Mouse (Mus musculus) forebrain, embryonic 13.5 days (tissue): ENCODE measurements around the gene Zfp385c. TPM values are rescaled to one million over a fixed set of nuclear protein-coding genes. Genes with fewer than 3 reads are reported as not detected.
"Not testable (repeated sequence)": the region's sequence is repeated elsewhere in the genome, so short reads cannot be mapped to it uniquely, and the experiment has no call there.

Experiments
- ATAC-seq: fragments of 200-750 bp; cut with Nextera tagmentation; 2 replicates; pipeline ENCODE4 v1.8.0; 2017
- H3K27ac ChIP-seq: fragments of 300-500 bp; sonication (generic); 2 replicates; pipeline ENCODE4 v1.5.1; 2015; ENCODE audit warnings: inconsistent platforms, mild to moderate bottlenecking, moderate library complexity
- H3K27me3 ChIP-seq: fragments of 300-500 bp; sonication (generic); 2 replicates; pipeline ENCODE4 v1.6.1; 2015; ENCODE audit warnings: mild to moderate bottlenecking, inconsistent platforms
- H3K36me3 ChIP-seq: fragments of 300-500 bp; sonication (generic); 2 replicates; pipeline ENCODE4 v1.6.1; 2015; ENCODE audit warnings: mild to moderate bottlenecking, inconsistent platforms; ENCODE audit not compliant: poor library complexity, severe bottlenecking
- H3K4me1 ChIP-seq: fragments of 300-500 bp; sonication (generic); 2 replicates; pipeline ENCODE4 v1.6.1; 2015; ENCODE audit warnings: inconsistent platforms
- H3K4me2 ChIP-seq: fragments of 300-500 bp; sonication (generic); 2 replicates; pipeline ENCODE4 v1.6.1; 2015; ENCODE audit warnings: inconsistent platforms, mild to moderate bottlenecking, moderate library complexity
- H3K4me3 ChIP-seq: fragments of 300-500 bp; sonication (generic); 2 replicates; pipeline ENCODE4 v1.5.1; 2015; ENCODE audit warnings: mild to moderate bottlenecking, inconsistent platforms
- H3K9ac ChIP-seq: fragments of 300-500 bp; sonication (generic); 2 replicates; pipeline ENCODE4 v1.6.1; 2015; ENCODE audit warnings: mild to moderate bottlenecking, inconsistent platforms
- H3K9me3 ChIP-seq: fragments of 300-500 bp; sonication (generic); replicated peaks from 2 replicates; pipeline ENCODE4 v1.6.1; 2016; ENCODE audit warnings: inconsistent platforms
- whole genome bisulfite sequencing: fragments of 180-500 bp; shearing (Covaris S2); methylation state at CpG from one replicate; pipeline ENCODE4 v1.1.7; 2015; 5-methylcytosine and 5-hydroxymethylcytosine counted together
- polyA plus RNA-seq: library from polyadenylated mRNA; unstranded; fragments of >200 nt; fragmentation: Nextera tagmentation; extraction: Ambion mirVana; gene quantifications from 2 replicates; pipeline ENCODE4 v1.2.1, GENCODE M21; 2015

Zfp385c gene
- polyA plus RNA-seq, 1 experiment from 2014 or later, result 0.48 TPM

GRCm38 (mm10) chr11:100682526-100682925 lies 9.7 kb downstream of the Zfp385c start:
- no peaks in the 10 kb centered on the region for H3K27me3 ChIP-seq
- H3K27ac ChIP-seq, result no peak overlapping the region
- no peak overlapping the region for H3K4me3 ChIP-seq
- no peak for ATAC-seq
- H3K36me3 ChIP-seq, result no peaks in the 10 kb centered on the region
- no peaks in the 10 kb centered on the region for H3K4me1 ChIP-seq
- H3K9me3 ChIP-seq, result no peaks in the 10 kb centered on the region
- no peak overlapping the region for H3K4me2 ChIP-seq
- WGBS, result 60% methylated on average over 5 of the region's 5 CpGs
- no peak overlapping the region for H3K9ac ChIP-seq

GRCm38 (mm10) chr11:100681826-100682225 lies 10.4 kb downstream of the Zfp385c start:
- Histone ChIP-seq H3K4me1 (no peaks in the 10 kb centered on the region), H3K27me3 (no peaks in the 10 kb centered on the region), H3K9me3 (no peaks in the 10 kb centered on the region), H3K36me3 (no peaks in the 10 kb centered on the region), H3K9ac (no peak overlapping the region), H3K4me2 (no peak overlapping the region), H3K4me3 (no peak overlapping the region), H3K27ac (no peak overlapping the region)
- no peak for ATAC-seq
- WGBS, result 79% methylated on average over 5 of the region's 5 CpGs

GRCm38 (mm10) chr11:100677810-100678209 lies 14.4 kb downstream of the Zfp385c start:
- WGBS, result 53% methylated on average over 7 of the region's 7 CpGs

GRCm38 (mm10) chr11:100673169-100673568 lies 19.1 kb downstream of the Zfp385c start:
- ATAC-seq, result no peak
- peak overlapping the region; percentile 45 for H3K4me2 ChIP-seq
- 0 out of 2 replicates have a peak overlapping the region, but pooled peaks have one; percentile 6 for H3K4me3 ChIP-seq
- H3K4me1 ChIP-seq, result peaks cover 9% of the 10 kb centered on the region
- 2% methylated on average over 23 of the region's 23 CpGs for WGBS
- H3K27me3 ChIP-seq, result peaks cover 11% of the 10 kb centered on the region
- no peak overlapping the region for H3K27ac ChIP-seq
- no peaks in the 10 kb centered on the region for H3K36me3 ChIP-seq
- no peaks in the 10 kb centered on the region for H3K9me3 ChIP-seq
- peak overlapping the region; percentile 52 for H3K9ac ChIP-seq

More at GRCm38 (mm10) chr11:100677810-100678209, 14.4 kb downstream of the Zfp385c start:
- Histone ChIP-seq H3K4me3 (no peak overlapping the region), H3K36me3 (no peaks in the 10 kb centered on the region), H3K9ac (no peak overlapping the region), H3K4me1 (peaks cover 7% of the 10 kb centered on the region), H3K9me3 (no peaks in the 10 kb centered on the region), H3K27ac (no peak overlapping the region), H3K27me3 (peaks cover 7% of the 10 kb centered on the region), H3K4me2 (no peak overlapping the region)
- no peak for ATAC-seq

GRCm38 (mm10) chr11:100671956-100672355 lies 20.3 kb downstream of the Zfp385c start:
- Histone ChIP-seq H3K4me2 (no peak overlapping the region), H3K36me3 (no peaks in the 10 kb centered on the region), H3K4me3 (no peak overlapping the region), H3K9me3 (no peaks in the 10 kb centered on the region), H3K27me3 (peaks cover 11% of the 10 kb centered on the region), H3K9ac (no peak overlapping the region), H3K4me1 (peaks cover 9% of the 10 kb centered on the region), H3K27ac (no peak overlapping the region)
- no peak for ATAC-seq
- 74% methylated on average over 2 of the region's 2 CpGs for WGBS

GRCm38 (mm10) chr11:100671049-100671448 lies 21.2 kb downstream of the Zfp385c start:
- no peak overlapping the region for H3K27ac ChIP-seq
- H3K4me1 ChIP-seq, result peaks cover 9% of the 10 kb centered on the region
- WGBS, result 75% methylated on average over 1 of the region's 1 CpGs
- no peak overlapping the region for H3K4me3 ChIP-seq
- H3K36me3 ChIP-seq, result no peaks in the 10 kb centered on the region
- H3K9me3 ChIP-seq, result no peaks in the 10 kb centered on the region
- H3K9ac ChIP-seq, result no peak overlapping the region
- H3K4me2 ChIP-seq, result no peak overlapping the region
- no peak for ATAC-seq
- peaks cover 11% of the 10 kb centered on the region for H3K27me3 ChIP-seq

GRCm38 (mm10) chr11:100659806-100660205 lies 32.4 kb downstream of the Zfp385c start:
- Histone ChIP-seq H3K4me3 (no peak overlapping the region), H3K4me2 (no peak overlapping the region), H3K27ac (no peak overlapping the region), H3K9me3 (no peaks in the 10 kb centered on the region), H3K36me3 (no peaks in the 10 kb centered on the region), H3K27me3 (no peaks in the 10 kb centered on the region), H3K9ac (no peak overlapping the region), H3K4me1 (peaks cover 10% of the 10 kb centered on the region; the same call in 1 of the 2 replicates)
- 75% methylated on average over 10 of the region's 10 CpGs for WGBS
- no peak for ATAC-seq

GRCm38 (mm10) chr11:100656458-100656857 lies 35.8 kb downstream of the Zfp385c start:
- no peaks in the 10 kb centered on the region for H3K9me3 ChIP-seq
- H3K27ac ChIP-seq, result no peak overlapping the region
- no peak overlapping the region for H3K9ac ChIP-seq
- WGBS, result 24% methylated on average over 6 of the region's 6 CpGs
- peaks cover 10% of the 10 kb centered on the region; the same call in 1 of the 2 replicates for H3K4me1 ChIP-seq
- H3K36me3 ChIP-seq, result no peaks in the 10 kb centered on the region
- H3K27me3 ChIP-seq, result peaks cover 9% of the 10 kb centered on the region
- no peak overlapping the region for H3K4me3 ChIP-seq
- no peak overlapping the region for H3K4me2 ChIP-seq
- ATAC-seq, result no peak

GRCm38 (mm10) chr11:100655589-100655988 lies 36.7 kb downstream of the Zfp385c start:
- not testable (repeated sequence) for H3K4me1 ChIP-seq, H3K27ac ChIP-seq, H3K9me3 ChIP-seq, ATAC-seq, H3K4me2 ChIP-seq, H3K9ac ChIP-seq, H3K36me3 ChIP-seq, H3K4me3 ChIP-seq
- peaks cover 17% of the 10 kb centered on the region for H3K27me3 ChIP-seq
- WGBS, result 63% methylated on average over 3 of the region's 3 CpGs

- Histone ChIP-seq H3K4me2 (no peak overlapping the region), H3K9ac (no peak overlapping the region), H3K27me3 (peaks cover 43% of the 10 kb centered on the region), H3K36me3 (no peaks in the 10 kb centered on the region), H3K27ac (no peak overlapping the region), H3K9me3 (no peaks in the 10 kb centered on the region), H3K4me1 (peaks cover 7% of the 10 kb centered on the region; the same call in 1 of the 2 replicates), H3K4me3 (no peak overlapping the region)
- 23% methylated on average over 3 of the region's 3 CpGs for WGBS
- ATAC-seq, result no peak
Observed at GRCm38 (mm10) chr11:100651748-100652147, 40.5 kb downstream of the Zfp385c start.

- 11% methylated on average over 6 of the region's 8 CpGs for WGBS
- Histone ChIP-seq H3K4me1 (peaks cover 2% of the 10 kb centered on the region; the same call in 1 of the 2 replicates), H3K9me3 (no peaks in the 10 kb centered on the region), H3K27ac (no peak overlapping the region), H3K9ac (no peak overlapping the region), H3K36me3 (no peaks in the 10 kb centered on the region), H3K4me3 (no peak overlapping the region), H3K4me2 (no peak overlapping the region), H3K27me3 (peaks cover 43% of the 10 kb centered on the region)
- ATAC-seq, result no peak
Observed at GRCm38 (mm10) chr11:100651205-100651604, 41.0 kb downstream of the Zfp385c start.

- H3K27ac ChIP-seq, result no peak overlapping the region
- H3K4me2 ChIP-seq, result no peak overlapping the region
- H3K27me3 ChIP-seq, result peaks cover 43% of the 10 kb centered on the region
- H3K9ac ChIP-seq, result no peak overlapping the region
- H3K4me3 ChIP-seq, result no peak overlapping the region
- 88% methylated on average over 8 of the region's 8 CpGs for WGBS
- no peaks in the 10 kb centered on the region for H3K9me3 ChIP-seq
- no peak for ATAC-seq
- H3K36me3 ChIP-seq, result no peaks in the 10 kb centered on the region
- peaks cover 12% of the 10 kb centered on the region; the same call in 1 of the 2 replicates for H3K4me1 ChIP-seq
Observed at GRCm38 (mm10) chr11:100648405-100648804, 43.9 kb downstream of the Zfp385c start.

GRCm38 (mm10) chr11:100646265-100646664 lies 46.0 kb downstream of the Zfp385c start:
- Histone ChIP-seq H3K4me2 (no peak overlapping the region), H3K27ac (no peak overlapping the region), H3K27me3 (peaks cover 35% of the 10 kb centered on the region), H3K4me1 (peaks cover 12% of the 10 kb centered on the region; the same call in 1 of the 2 replicates), H3K9me3 (no peaks in the 10 kb centered on the region), H3K9ac (no peak overlapping the region), H3K4me3 (no peak overlapping the region), H3K36me3 (no peaks in the 10 kb centered on the region)
- WGBS, result 0% methylated on average over 1 of the region's 1 CpGs
- no peak for ATAC-seq
